Mouse (Mus musculus) gastrocnemius, postnatal 36 days (tissue): ENCODE measurements around the gene Rpia. TPM values are rescaled to one million over a fixed set of nuclear protein-coding genes. Genes with fewer than 3 reads are reported as not detected.

Source experiments
- DNase-seq, 2 experiments: peaks; one replicate each; pipeline ENCODE4 v3.0.0; 2022
- intact Hi-C: fragments of 180-260 bp; cut with DNase I; formaldehyde crosslinking; loops from one replicate; pipeline ENCODE4 v1.15.1; 2025
- total RNA-seq, 2 experiments: library from RNA; stranded (reverse); gene quantifications; 2 replicates each; pipeline ENCODE4 v1.2.3; 2021

Rpia gene
- total RNA-seq, 2 experiments from 2014 or later: 12.1 to 16.3 TPM

DNA sequence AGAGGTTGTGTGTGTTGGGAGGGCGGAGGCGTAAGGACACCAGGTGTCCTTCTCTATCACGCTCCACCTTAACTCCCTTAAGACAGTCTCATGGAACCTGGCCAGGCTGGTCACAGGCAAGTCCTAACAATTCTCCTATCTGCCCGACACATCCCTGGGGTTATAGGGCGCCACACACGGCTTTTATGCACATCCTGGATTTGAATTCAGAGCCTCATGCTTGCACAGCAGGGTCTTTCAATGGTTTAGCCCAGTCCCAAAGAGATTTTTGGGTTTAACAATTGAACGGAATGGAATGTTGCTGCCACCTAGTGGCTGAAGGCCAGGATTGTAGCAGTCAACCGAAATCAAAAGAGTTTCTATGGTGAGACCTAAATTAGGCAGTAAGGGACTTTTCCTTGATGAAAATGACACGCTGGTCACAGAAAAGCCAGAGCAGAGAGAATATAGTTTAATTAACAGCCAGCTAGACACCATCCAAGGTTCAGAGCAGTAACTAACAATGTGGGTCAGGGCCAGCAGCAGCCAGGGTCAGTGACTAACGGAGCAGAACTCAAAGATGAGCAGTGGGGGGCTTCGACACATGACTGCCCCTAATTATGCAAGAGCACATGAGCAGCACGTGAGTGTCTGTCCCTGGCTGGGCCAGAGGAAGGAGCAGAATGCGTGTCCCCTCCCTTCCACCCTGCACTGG, 13.9 kb upstream of the Rpia start:
- DNase-seq: peak; percentile 16 to 37
- intact Hi-C loops: loop anchor here (10.0 kb wide), 1 partner anchor 319 kb away; no protein-coding TSS in a partner anchor

DNA sequence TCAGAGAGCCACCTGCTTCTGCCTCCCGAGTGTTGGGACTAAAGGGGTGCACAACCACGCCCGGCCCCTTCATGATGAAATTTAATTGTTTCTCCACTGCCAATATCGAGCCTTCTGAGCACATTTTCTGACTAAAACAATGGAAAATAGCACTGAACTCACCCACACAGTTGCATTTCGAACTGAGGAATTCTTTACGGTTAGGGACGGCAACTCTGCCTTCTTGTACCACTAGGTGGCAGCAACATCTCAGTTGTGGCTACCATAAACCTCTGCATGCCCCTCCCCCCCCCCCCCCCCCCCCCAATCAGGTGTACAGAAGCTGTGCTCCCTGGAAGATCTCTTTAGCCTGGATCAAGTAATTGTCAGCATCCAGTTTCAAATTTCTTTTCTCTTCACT, 13.2 kb upstream of the Rpia start:
- intact Hi-C loops: loop anchor here (10.0 kb wide), 1 partner anchor 320 kb away; no protein-coding TSS in a partner anchor
- DNase-seq: peak in 1 of 2 experiments; percentile 44

DNA sequence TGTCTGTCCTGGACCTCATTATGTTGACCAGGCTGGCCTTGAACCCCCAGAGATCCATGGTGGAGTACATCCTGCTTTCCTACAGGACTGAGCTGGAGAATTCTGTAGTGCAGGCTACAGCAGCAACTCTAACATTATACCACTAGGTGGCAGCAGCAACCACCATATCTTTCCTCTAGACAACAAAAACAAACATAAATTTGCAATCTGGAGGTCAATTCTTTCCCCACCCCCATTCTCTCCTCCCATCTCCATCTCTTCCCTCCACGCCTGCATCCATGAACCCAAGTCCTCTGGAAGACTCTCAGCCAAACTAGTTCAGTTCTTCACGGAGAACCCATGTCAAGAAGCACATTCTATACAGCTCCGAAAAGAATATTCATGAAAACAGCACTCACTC, 12.6 kb upstream of the Rpia start:
- intact Hi-C loops: loop anchor here (10.0 kb wide), 1 partner anchor 320 kb away; no protein-coding TSS in a partner anchor
- DNase-seq: no peak

DNA sequence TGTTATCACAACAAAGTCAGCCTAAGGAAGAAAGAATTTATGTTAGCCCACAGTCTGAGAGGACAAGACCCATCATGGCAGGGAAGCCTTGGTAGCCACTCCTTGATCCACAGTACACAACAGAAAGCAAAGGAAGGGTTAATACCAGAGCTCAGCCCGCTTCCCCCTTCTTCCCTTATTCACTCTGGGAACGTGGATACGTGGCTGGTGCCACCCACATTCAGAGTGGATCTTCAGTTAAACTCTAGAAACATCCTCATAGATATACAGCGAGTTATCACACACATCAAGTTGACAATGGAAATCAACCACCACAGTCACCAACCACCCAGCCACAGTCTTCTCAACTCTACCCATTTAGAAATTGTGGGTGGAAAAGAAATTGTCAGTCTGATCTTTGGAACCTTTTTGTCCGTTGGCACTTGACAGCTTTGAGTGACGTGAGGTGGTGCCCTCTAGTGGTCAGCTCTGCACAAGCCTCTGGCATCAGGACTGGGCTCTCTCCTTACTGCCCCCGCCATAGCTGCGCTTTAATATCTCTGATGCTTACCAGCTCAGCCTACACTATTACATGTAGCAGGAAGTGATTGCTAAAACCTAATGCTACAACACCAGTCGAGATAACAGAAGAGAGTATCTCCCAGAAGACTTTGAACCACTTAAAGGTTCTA, 5.7 kb upstream of the Rpia start:
- intact Hi-C loops: loop anchor here (5.0 to 10.0 kb wide), 2 partner anchors 1027 to 1985 kb away; partner anchors contain the start of gene Mrpl35
- peak; percentile 51 for DNase-seq

DNA sequence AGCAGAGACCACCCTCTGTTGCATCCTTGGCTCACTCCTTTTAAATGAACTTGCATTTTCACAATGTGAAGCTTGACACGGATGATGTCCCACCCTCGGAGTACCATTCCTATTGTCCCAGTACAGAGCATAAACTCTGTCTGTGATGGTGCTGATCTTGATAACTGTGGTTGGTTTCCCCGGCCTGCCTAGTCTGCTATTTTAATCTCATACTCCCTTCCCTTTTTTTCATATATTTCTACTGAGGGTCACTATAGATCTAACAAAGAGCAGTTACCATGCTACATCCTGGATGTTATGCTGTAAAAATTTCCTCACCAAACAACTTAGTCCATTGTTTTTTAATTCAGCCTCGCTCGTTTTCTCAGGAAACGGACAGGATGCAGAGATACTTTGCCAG, 4.9 kb upstream of the Rpia start:
- DNase-seq: no peak
- intact Hi-C loops: loop anchor here (5.0 to 10.0 kb wide), 2 partner anchors 1028 to 1985 kb away; partner anchors contain the start of gene Mrpl35

DNA sequence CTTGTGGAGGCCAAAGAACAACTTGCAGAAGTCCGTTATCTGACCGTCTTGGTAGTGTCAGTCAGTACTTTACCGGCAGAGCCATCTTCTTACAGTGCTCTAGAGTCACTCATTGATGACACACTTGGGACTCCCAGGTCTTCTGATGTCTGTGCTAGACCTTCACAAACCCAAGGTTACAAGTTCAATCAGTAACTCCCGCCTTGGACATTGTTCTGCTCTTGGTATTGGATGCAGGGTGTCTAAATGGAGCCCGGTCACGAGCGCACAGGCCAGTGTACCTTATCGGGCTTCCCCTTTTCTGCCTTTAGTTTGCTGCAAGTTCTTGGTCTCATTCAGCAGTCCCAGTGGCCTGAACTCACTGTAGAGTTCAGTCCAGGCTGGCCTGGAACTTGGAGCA, 612 bp upstream of the Rpia start:
- intact Hi-C loops: loop anchor here (10.0 kb wide), 1 partner anchor 1032 kb away; the partner anchor contains the start of gene Mrpl35
- DNase-seq: no peak

DNA sequence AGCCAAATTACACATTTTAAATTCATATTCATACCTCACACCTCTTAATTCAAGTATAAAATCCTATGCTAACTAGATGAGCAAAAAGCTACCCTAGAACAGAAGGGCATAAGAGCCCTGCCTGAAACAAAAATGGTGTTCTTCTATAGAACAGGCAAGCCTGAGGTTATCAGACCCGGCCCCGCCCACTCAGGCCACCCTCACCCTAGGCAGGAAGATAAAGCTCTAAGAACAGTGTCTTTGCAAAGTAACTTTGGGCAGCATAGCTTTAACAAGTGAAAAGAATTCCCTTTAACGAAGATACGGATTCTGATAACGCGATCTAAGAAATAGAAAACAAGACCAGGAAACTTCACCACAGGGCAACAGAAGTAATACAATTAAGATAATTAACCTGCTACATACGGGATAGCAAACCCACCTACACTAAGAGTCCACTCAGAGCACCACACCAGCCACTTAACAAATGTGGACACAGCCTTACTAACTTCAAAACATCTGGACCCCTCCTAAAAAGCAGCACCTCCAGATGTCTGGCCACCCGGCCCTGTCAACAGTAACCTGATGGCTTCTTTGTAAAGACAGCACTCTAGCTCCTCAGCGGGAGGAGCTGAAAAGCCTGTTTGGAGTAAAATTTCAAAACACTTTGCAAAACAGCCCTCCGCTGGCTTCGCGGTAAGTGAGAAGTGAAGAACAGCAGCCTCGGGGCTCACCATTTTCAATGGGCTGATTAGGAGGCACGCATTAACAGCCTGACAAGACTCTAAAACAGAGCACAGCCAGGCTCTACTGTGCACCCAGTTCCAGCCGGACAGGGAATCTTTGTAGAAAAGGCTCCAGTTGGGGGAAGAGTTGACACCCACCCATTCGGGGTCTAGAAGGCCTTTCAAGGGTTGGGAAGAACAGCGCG, 925 bp downstream of the Rpia start:
- DNase-seq: no peak

DNA sequence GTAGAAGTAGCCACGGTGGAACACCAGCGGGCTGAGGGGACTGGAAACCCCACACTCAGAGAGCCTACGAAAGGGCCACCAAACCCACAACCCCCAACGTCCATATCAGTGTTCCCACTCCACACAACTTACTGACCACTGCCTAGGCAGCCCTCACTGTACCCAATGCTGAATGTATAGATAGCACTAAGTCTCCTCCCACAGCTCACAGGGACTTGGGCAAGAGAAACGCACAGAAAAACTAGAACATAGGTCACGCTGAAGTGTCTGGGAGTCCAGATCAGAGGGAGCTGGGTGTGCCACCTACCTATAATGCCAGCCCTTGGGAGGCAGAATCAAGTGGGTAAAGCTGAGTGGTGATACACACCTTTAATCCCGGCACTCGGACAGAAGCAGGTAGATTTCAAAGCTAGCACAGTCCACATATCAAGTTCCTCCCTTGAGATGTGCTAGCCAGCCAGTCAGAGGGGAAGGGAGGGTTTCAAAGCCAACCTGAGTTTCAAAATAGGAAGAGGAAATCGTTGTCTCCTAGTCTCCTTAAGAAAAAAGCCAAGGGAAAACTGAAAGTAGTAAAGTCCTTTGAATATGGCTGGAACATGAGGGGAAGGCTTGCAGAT, 1.9 kb downstream of the Rpia start:
- intact Hi-C loops: loop anchor here (10.0 kb wide), 1 partner anchor 1035 kb away; the partner anchor contains the start of gene Mrpl35
- DNase-seq: no peak

More for the DNA sequence above, 925 bp downstream of the Rpia start:
- intact Hi-C loops: loop anchor here (10.0 kb wide), 1 partner anchor 1034 kb away; the partner anchor contains the start of gene Mrpl35

DNA sequence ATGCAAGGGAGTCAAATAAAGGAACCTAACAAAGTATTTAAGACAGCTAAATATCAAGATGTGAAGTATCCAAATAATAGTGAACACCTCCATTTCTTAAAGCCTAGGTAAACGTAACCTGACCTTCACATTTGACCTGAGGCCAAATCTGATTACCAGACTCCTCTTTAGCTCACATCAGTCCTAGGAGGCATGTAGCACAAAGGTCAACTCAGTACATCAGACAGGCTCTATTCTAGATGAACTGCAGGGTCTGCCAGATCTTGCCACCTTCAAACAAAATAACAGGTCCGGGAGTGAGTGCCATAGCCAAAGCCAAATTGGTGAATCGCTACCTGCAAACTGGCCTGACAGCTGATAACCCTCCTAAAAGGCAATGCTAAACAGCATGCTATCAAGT, 2.9 kb downstream of the Rpia start:
- intact Hi-C loops: no loop called here

DNA sequence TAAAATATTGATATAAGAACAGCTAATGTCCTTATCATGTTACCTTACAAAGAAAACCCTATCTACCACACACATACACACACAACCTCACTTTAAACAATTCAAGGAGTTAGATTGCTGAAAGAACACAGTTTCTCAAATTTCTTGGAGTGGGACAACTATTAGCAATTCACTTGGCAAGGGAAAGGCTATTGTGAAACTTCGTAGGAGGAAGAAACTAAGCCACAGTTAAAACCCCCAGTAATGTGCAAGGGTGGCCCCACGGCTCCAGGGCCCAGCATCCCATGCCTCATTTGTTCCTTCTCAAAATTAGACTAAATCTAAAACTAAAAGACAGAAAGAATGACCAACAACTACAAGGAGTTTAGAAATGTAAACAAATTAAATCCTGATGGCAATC, 4.5 kb downstream of the Rpia start:
- intact Hi-C loops: no loop called here
- DNase-seq: no peak

More for the DNA sequence above, 2.9 kb downstream of the Rpia start:
- DNase-seq: no peak

DNA sequence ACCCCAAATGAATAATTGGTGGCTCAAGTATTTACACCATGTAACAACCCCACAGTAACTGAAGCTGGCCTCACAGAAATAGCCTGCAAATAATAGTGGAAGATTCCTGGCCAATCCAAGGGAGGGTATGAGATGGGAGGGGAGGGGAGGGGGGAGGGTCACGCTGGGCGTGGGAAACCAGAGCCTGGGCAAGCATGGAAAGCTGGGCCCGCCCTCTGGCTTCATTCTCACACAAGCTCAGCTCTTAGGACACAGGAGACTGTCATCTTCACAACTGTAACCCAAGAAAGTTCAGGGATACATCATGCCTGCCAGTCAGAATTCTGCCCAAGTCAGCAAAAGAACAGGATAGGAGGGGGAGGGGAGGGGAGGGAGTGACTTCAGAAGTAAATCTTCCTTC, 6.2 kb downstream of the Rpia start:
- no peak for DNase-seq
- intact Hi-C loops: no loop called here

DNA sequence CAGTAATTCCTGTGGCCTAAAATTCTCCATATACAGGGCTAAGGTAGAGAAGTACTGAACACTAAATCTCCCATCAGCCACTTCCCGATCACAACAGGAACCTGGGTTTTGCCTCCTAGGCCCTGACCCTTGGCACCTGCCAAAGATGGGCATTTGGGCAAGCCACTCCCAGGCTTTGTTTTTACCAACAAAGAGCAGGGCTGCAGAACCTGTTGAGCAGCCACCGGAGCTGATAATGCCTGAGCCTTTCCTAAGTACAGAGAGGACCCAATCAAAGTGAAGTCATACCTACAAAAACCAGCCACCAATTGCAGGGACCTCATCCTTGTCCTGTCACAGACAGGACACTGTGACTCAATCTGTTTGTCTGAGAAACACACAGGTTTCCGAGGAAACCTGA, 7.2 kb downstream of the Rpia start:
- intact Hi-C loops: no loop called here
- no peak for DNase-seq

DNA sequence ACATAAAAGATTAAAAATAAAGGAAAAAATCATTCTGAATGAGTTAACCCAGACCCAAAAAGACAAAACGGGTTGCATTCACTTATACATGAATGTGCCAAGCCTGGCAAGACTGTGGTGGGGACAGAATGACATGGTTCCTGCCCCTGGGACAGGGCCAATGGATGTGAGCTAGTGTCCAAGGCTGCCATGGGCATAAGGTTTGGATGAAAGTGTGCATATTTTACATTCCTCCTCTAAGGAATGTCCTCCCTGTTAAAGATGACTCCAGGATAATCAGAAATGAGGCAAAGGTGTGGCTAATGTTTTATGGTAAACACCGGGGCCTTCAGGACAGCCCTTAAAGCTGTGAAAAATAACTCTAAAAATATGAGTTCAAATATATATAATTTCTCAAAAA, 10.7 kb downstream of the Rpia start:
- intact Hi-C loops: no loop called here
- no peak for DNase-seq

DNA sequence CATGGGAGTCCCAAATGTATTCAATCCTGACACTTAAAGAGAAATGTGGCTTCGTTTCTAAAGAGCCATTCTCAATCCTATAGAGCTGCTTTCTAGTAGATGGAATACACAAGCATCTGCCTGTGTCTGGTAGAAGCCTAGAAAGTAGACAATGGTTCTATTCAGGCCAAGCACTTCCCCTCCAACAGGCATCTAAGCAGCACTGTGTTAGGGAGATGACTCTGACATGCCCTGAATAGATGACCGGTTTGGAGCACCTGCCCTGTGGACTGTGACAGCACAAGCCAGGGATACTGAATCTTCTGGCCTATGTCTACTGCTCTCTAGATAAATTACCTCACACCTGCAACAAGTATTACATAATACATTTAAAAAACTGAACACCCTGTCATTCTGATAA, 17.7 kb downstream of the Rpia start:
- intact Hi-C loops: no loop called here
- DNase-seq: no peak

DNA sequence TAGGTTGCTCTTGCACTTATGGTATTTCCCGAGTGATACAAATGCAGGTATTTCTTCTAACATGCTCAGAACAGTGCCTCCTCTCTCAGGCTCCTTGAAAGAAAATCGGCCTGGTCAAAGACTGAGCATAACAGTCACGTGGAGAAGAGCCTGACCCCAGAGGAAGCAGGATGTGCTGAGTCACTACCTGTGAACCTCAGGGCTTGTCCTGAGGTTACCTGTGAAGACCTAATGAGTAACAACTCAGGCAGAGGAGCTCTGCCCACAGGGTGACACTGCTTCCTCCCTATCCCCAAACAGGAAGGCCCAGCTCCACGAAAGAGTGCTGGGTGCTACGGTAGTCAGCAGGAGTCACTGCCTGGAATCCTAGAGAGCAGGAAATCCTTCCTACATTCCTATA, 18.3 kb downstream of the Rpia start:
- DNase-seq: no peak
- intact Hi-C loops: no loop called here

DNA sequence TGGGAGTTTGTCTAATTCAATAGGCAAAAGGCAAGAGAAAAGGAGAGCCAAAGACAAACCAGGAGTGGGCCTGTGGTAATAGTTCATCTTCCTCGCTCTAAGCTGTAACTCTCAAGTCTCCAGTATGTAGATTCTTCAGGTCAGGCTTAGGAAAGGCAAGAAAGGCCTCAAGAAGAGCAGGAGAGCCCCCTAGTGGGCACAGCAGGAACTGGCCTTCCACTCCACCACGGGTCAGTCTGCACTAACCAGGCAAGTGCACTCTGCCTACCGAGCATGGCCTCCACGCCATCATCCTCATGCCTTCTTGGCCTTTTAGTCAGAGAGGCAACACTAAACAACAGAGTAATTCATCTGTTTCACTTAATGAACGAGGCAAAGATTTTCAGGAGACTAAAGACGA, 23.3 kb downstream of the Rpia start:
- peak; percentile 45 to 50 for DNase-seq
- intact Hi-C loops: loop anchor here (5.0 kb wide), 1 partner anchor 56 kb away; no protein-coding TSS in a partner anchor

DNA sequence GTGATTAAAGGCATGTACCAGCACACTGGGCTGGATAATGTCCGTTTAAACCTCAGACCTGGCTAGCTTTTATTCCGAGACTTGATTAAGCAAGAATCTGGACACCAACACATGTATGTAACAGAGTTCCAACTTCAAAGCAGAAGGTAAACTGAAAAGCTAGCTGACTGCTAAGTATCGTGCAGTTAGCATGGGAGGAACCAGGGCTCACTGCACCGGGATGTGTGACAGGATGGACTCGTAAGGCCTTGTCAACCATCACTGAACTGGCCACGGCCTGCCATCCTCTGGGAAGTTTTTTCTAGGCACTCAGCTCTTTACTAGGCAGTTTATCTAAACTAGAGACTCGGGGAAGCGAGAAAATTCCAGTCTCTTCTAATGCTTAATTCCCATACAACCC, 27.0 kb downstream of the Rpia start:
- intact Hi-C loops: loop anchor here (5.0 kb wide), 1 partner anchor 53 kb away; no protein-coding TSS in a partner anchor
- no peak for DNase-seq

DNA sequence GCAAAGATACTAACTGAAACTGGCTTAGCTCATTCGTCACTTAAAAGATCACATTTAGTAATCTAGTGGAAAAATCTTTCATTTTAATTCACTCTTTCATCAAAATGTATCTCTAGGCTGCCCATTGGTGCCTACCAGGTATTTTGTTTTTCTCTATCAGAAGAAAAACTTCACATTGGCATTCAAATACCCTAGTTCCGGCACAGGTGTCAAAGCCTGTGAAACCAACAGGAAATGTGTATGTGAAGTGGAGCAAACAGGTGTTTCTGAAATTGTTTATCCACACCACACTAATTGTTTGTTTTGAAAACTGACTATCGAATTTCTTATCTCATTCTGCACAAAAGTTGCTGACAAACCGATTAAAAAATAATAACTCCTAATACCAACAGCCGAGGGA, 27.5 kb downstream of the Rpia start:
- intact Hi-C loops: no loop called here

DNA sequence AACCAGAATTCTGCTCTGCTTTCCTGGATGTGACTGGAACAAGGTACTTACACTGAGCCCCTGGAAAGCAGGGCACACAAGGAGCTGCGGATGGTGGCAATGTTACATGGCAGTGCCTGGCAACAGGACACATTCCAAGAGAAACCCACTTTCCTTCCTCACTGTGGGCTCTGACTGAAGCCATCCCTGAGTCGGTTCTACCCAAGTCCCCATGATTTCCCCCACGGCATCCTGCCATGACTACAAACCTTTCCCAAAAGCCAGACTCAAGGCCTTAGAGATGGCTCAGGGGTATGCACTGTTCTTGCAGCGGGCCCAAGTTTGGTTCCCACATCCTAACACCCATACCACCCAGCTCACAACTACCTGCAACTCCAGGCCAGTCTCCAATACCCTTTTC, 28.2 kb downstream of the Rpia start:
- intact Hi-C loops: no loop called here
- DNase-seq: no peak

More for the DNA sequence above, 27.5 kb downstream of the Rpia start:
- DNase-seq: no peak

DNA sequence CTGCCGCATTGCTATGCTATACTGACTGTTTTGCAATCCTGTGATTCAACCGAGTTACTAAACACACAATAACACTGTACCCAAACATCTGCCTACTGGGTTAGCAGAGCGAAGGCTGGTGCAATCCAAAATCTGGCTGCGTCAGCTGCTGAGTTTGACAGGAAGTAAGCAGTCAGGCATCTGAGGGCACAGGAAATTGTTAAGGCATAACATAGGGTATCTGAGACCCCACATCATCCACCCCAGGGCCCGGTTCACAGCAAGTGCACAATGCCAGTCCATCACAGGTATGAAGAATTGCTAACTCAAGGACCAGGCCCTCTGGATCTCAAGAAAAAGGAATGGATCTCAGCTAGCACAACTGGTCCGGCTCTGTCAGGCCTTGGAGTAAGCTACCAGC, 29.4 kb downstream of the Rpia start:
- intact Hi-C loops: no loop called here
- DNase-seq: no peak
